Mouse (Mus musculus): ENCODE measurements around the gene Pex16. TPM values are rescaled to one million over a fixed set of nuclear protein-coding genes. Genes with fewer than 3 reads are reported as not detected.

Pex16 gene
- total RNA-seq (2021), result 10 to 100 TPM; 23.0 to 23.1 TPM
- long read RNA-seq, experiment 1, transcript Pex16-201 (11 exons, 1,392 nt), result major isoform, 33 of 36 reads
- long read RNA-seq, experiment 1, partial matches to known transcripts, result 2 of 36 reads
- long read RNA-seq, experiment 1, other reads (novel, unspliced or antisense), result 0 of 36 reads
- long read RNA-seq, experiment 2, transcript Pex16-201 (11 exons, 1,392 nt), result major isoform, 40 of 56 reads
- long read RNA-seq, experiment 2, partial matches to known transcripts, result 8 of 56 reads
- long read RNA-seq, experiment 2, other reads (novel, unspliced or antisense), result 6 of 56 reads

GRCm38 (mm10) chr2:92374514-92374913, at the start of gene Pex16, which contains the start of gene Large2:
Gene Pex16, plus strand, starts transcription at chr2:92374676.
Gene Large2, minus strand, starts transcription at chr2:92374869.
- DNase-seq (ENCODE audit: low spot score in 2 of 2), result no peak

GRCm38 (mm10) chr2:92325676-92326075, 48.8 kb upstream of the Pex16 start:
- no peak for DNase-seq (ENCODE audit: low spot score in 2 of 2)

- no peak for DNase-seq (ENCODE audit: low spot score in 2 of 2)
These were observed 48.3 kb upstream of the Pex16 start for GRCm38 (mm10) chr2:92326221-92326620.

GRCm38 (mm10) chr2:92327601-92328000, 46.9 kb upstream of the Pex16 start:
- no peak for DNase-seq (ENCODE audit: low spot score in 2 of 2)

- no peak for DNase-seq (ENCODE audit: low spot score in 2 of 2)
These were observed 46.3 kb upstream of the Pex16 start for GRCm38 (mm10) chr2:92328206-92328605.

GRCm38 (mm10) chr2:92330840-92331239, 43.6 kb upstream of the Pex16 start:
- DNase-seq (ENCODE audit: low spot score in 2 of 2), result no peak

GRCm38 (mm10) chr2:92331410-92331809, 43.1 kb upstream of the Pex16 start:
- DNase-seq (ENCODE audit: low spot score in 2 of 2), result no peak

- DNase-seq (ENCODE audit: low spot score in 2 of 2), result no peak
These were observed 42.6 kb upstream of the Pex16 start for GRCm38 (mm10) chr2:92331871-92332270.

- DNase-seq (ENCODE audit: low spot score in 2 of 2), result no peak
These were observed 32.1 kb upstream of the Pex16 start for GRCm38 (mm10) chr2:92342418-92342817.

GRCm38 (mm10) chr2:92347191-92347590, 27.3 kb upstream of the Pex16 start:
- no peak for DNase-seq (ENCODE audit: low spot score in 2 of 2)

- DNase-seq (ENCODE audit: low spot score in 2 of 2), result no peak
These were observed 24.7 kb upstream of the Pex16 start for GRCm38 (mm10) chr2:92349589-92350425.

- no peak for DNase-seq (ENCODE audit: low spot score in 2 of 2)
These were observed 23.8 kb upstream of the Pex16 start for GRCm38 (mm10) chr2:92350686-92351085.

- DNase-seq (ENCODE audit: low spot score in 2 of 2), result no peak
These were observed 21.1 kb upstream of the Pex16 start for GRCm38 (mm10) chr2:92353402-92353801.

GRCm38 (mm10) chr2:92354224-92354623, 20.3 kb upstream of the Pex16 start:
- no peak for DNase-seq (ENCODE audit: low spot score in 2 of 2)

GRCm38 (mm10) chr2:92359301-92359700, 15.2 kb upstream of the Pex16 start:
- DNase-seq (ENCODE audit: low spot score in 2 of 2), result no peak

- DNase-seq (ENCODE audit: low spot score in 2 of 2), result no peak
These were observed 14.2 kb upstream of the Pex16 start for GRCm38 (mm10) chr2:92360186-92360823.

GRCm38 (mm10) chr2:92360893-92361292, 13.6 kb upstream of the Pex16 start:
- no peak for DNase-seq (ENCODE audit: low spot score in 2 of 2)

GRCm38 (mm10) chr2:92361795-92362194, 12.7 kb upstream of the Pex16 start:
- DNase-seq (ENCODE audit: low spot score in 2 of 2), result no peak

GRCm38 (mm10) chr2:92362571-92363228, 11.8 kb upstream of the Pex16 start:
- no peak for DNase-seq (ENCODE audit: low spot score in 2 of 2)

GRCm38 (mm10) chr2:92364086-92364485, 10.4 kb upstream of the Pex16 start:
- no peak for DNase-seq (ENCODE audit: low spot score in 2 of 2)

- no peak for DNase-seq (ENCODE audit: low spot score in 2 of 2)
These were observed 8.9 kb upstream of the Pex16 start for GRCm38 (mm10) chr2:92365568-92365967.

Data from gastrocnemius, postnatal 4 days (tissue).